Mouse (Mus musculus): ENCODE measurements around the gene Adam22. TPM values are rescaled to one million over a fixed set of nuclear protein-coding genes. Genes with fewer than 3 reads are reported as not detected.
"Not testable (repeated sequence)": the region's sequence is repeated elsewhere in the genome, so short reads cannot be mapped to it uniquely, and the experiment has no call there.

Adam22 gene
- total RNA-seq, 2 experiments from 2014 or later = 5.6 to 7.2 TPM

DNA sequence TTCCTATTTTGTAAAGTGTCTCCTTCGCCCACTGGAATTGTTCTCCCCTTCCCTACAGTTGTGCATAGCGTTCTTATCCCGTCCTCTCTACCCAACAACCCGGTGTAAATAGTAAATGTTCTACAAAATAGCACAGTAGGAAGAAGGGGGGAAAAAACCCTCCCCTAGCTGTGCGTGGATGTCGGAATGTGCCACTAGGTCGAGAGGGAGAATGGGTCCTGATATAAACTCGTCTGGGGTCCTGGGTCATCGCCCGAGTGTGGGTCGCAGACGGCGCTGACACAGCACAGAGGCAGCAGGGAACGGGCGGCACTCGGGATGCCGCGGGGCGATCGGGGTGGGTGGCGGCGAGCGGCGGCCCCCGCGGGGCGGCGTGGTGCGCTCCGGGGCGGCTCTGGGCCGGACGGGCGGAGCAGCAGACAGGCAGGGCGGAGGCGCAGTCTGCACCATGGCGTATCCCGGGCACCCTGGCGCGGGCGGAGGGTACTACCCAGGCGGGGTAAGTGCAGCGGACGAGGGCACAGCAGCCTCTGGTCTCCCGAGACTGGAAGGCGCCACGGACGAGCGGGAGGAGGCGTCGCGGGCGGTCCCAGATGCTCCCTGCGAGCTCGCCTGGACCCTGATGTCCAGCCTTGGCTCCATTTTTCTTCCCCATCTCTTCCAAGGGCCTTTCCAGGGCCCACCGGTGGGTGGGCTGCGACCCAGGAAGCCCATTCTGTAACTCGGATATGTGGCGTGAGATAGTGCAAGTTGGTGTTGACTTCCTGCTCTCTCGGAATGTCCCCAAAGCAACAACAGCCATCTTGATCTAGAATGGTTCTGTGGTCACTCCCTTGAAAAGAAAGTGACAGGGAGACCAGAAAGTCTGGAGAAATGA, 311.6 kb downstream of the Adam22 start:
- DNase-seq = peak; percentile 80

DNA sequence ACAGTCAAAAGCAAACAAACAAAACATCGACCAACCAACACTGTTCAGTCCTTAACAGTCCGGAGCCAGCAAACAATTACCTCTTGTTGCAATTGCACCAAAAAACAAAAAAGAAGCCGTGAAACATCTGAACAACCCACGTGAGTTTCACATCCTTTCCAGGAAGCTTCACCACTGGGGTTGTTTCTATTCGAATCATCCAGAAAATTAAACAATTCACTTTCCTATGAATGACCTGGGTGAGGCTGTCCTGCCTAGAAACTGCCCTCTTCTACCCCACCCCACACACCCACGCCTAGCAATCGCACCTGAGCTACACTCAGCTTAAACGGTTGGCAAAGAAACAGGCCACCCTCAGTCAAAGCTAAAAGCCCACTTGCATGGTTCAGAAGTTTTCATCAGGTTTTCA, 312.2 kb downstream of the Adam22 start:
- DNase-seq = no peak

- DNase-seq = no peak
Measured at GRCm38 (mm10) chr5:8053827-8054226, 314.1 kb downstream of the Adam22 start.

GRCm38 (mm10) chr5:8045855-8046254, 322.1 kb downstream of the Adam22 start, which contains the start of gene Sri:
Gene Sri, plus strand, starts transcription at chr5:8046078.
- no peak for DNase-seq

DNA sequence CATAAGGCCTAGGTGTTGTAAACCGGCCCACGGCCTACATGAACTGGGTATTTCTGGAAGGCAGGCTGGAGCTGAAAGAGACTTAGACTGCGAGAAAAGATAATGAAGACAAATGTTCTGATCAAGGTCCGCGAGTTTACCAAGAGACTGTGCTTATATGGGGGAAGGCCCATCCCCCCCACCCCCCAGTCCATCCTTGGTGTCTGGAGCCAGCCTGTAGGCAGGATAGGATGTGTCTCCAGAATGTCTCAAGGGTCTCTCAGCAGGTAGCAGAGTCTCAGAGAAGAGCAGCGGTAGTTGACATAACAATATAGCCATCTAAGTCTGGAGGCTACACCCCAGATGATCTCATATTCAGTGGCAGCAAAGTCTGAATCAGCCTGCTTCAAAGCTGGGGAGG, 333.4 kb downstream of the Adam22 start:
- not testable (repeated sequence) for DNase-seq

Small RNAs within 50 kb of the gene (microRNA-seq; reads per million reads assigned to microRNA genes)
- 0 reads per million in 2 experiments for gene Gm24196

Other genes with a start within 250 kb of the Adam22 start
- 1 to 10 TPM; 5.0 to 7.8 TPM for gene Dbf4, start 54.6 kb upstream of the Adam22 start, total RNA-seq (2021)
- gene Slc25a40, start 54.7 kb upstream of the Adam22 start, total RNA-seq (2021) = 1 to 10 TPM; 5.5 to 7.0 TPM